Mouse (Mus musculus) right cerebral cortex, postnatal 14 days (tissue): Measurements from ENCODE around the gene Myoc.
A peak's percentile ranks its signal among the peaks of the same experiment; 100 is the strongest.

ENCODE experiments used
- DNase-seq: peaks from one replicate; pipeline ENCODE4 v3.0.0; 2022

Gene Myoc

GRCm38 (mm10) chr1:162658119-162658518 is 19.2 kb downstream of the Myoc start, which contains the start of gene Myocos:
Gene Myocos, minus strand, starts transcription at chr1:162658219.
- DNase-seq = no peak

DNA sequence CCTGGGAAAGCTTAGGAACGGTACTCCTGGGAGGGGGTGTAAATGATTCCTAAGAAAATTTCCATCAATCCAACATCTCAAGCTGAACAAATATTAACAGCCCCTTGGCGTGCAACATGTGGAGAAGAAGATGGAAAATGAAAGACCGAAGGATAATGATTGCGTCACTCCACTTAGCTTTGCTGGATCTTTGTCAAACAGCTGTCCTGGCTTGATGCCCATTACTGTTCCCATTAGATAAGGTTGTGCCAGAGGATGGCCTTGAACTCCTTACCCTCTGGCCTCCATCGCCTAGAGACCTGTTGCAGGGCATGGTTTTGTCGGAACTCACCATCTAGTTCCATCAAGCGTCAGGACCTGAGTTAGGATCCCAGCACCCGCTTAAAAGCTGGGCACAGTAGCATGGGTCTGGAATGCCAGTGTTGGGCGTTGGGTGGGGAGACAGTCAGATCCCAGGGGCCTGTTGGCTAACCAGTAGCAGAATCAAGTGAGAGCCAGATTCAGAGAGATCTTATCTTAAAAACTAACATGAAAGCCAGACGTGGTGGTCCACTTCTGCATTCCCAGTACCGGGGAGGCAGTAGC is 21.4 kb downstream of the Myoc start:
- DNase-seq = no peak

DNA sequence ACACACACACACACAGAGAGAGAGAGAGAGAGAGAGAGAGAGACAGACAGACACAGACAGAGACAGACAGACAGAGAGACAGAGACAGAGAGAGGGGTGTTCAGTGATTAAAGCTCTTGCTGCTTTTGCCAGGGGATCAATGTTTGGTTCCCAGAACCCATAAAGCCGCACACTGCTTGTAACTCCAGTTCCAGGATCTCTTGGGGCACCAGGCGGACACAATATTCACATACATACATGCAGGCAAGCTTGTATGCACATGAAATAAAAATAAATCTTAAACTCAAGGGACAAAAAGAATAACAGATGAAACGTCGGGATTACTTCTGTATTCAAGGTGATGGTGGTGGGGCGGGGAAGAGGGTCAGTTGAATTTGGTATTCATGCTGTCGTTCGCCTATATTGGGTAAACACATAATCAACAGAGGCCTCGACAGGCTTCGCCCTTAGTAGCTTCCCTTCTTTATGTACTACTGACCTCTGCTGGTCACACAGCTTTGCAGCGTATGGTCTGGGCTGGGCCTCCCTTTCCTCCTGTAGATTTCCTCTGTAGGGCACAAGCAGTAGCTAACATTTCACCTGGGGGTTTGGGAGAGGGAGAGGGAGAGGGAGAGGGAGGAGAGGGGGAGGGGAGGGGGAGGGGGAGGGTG is 26.0 kb downstream of the Myoc start:
- peak; percentile 73 for DNase-seq

- DNase-seq = no peak
Measured at GRCm38 (mm10) chr1:162665486-162666174, 26.7 kb downstream of the Myoc start.

- DNase-seq = no peak
Measured at GRCm38 (mm10) chr1:162693721-162694120, 54.8 kb downstream of the Myoc start.

- DNase-seq = no peak
Measured at GRCm38 (mm10) chr1:162697866-162698265, 58.9 kb downstream of the Myoc start.
